Mouse (Mus musculus): ENCODE data around the gene Gm2012. TPM values are rescaled to one million over a fixed set of nuclear protein-coding genes. Genes with fewer than 3 reads are reported as not detected.

Gm2012 gene
- polyA plus RNA-seq (2014; fragmentation: Illumina TruSeq; extraction: RNeasy Lipid Tissue Mini Kit (QIAGEN cat#74804); ENCODE audit: low read depth, low replicate concordance), result not detected

DNA sequence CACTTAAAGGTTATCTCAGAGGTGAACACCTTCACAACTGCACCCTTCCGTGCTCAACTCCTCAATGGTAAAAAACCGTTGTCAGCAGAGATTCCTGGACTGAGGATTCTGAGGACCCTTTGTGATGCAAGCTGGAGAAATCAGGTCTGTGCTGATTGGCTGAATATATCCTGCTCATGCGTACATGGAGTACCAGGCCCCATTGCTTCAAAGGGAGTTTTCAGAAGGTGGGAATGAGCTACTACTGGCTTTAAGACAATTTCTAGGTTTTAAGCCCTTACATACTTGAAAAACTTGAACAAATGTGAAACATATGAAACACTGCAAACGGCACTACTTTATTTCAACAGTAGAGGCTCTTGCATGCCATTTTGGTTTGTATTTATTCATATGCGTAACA lies at the start of gene Gm2012:
TSS of gene Gm2012 (minus strand) at position 101 of the 400 bp plus-strand sequence.

Other genes starting within 250 kb of the Gm2012 start
- gene Gm5168, start 180.3 kb downstream of the Gm2012 start, polyA plus RNA-seq (2014; fragmentation: Illumina TruSeq; extraction: RNeasy Lipid Tissue Mini Kit (QIAGEN cat#74804); ENCODE audit: low read depth, low replicate concordance), result not detected
- not detected for gene Gm2030, start 78.7 kb upstream of the Gm2012 start, polyA plus RNA-seq (2014; fragmentation: Illumina TruSeq; extraction: RNeasy Lipid Tissue Mini Kit (QIAGEN cat#74804); ENCODE audit: low read depth, low replicate concordance)